Mouse (Mus musculus) liver, embryonic 14.5 days (tissue): ENCODE measurements around the gene Sowaha.
"Not testable (repeated sequence)": the region's sequence is repeated elsewhere in the genome, so short reads cannot be mapped to it uniquely, and the experiment has no call there.

Experiments
- CTCF ChIP-seq: IDR thresholded peaks from 2 replicates; pipeline ENCODE4 v1.5.1; 2016; ENCODE audit warnings: antibody characterized with exemption, low read depth, control low read depth
- EP300 ChIP-seq: IDR thresholded peaks from 2 replicates; pipeline ENCODE4 v1.6.1; 2016; ENCODE audit warnings: antibody characterized with exemption, low read depth

DNA sequence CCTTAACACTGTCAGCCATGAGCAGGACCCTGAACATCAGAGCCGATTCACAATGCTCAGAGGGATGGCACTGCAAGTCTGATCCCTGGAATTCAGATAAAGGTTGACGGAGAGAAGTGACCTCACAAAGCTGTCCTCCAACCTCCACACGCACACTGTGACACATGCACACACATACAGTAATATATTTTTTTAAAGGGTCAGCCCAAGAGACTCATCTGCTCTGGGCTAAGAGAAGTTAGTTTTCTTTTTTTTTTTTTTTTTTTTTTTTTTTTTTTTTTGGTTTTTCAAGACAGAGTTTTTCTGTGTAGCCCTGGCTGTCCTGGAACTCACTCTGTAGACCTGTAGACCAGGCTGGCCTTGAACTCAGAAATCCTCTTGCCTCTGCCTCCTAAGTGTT, 53.2 kb downstream of the Sowaha start:
- not testable (repeated sequence) for TF ChIP-seq CTCF, EP300
